Comparison of ENCODE assay signal across 12 mouse cellular contexts in the genomic region with DNA sequence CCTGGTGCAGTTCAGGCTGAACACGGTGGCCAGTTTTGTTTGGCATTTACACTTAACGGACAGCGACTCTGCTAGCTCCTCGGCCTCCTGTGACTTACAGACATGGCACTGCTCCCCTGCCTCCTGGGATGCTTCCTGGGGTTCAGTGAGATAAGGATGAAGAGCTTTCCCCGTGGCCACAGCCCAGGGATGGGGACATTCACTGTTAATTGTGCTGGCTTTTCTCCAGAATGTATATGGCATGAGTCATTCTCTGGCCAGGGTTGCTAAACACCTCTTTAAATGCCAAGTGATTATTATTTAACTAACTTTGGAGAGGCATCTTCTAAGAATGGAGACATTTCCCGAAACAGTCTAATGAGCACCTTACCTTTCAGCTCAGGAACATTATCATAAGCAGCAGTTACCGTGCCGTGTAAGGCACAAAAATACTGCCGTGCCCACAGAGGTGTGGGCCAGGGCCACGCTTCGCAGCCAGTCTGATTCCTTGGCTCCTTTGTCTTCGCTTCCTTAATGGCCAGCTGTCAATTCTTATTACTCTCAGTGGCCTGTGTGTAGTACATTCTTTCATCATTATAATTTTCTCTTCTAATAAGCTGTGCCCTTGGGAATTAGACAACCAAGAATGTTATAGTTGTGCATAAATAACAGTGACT.
DNase-seq lines count a peak whose midpoint lies in the region; ATAC-seq and TF ChIP-seq lines count a peak whose summit lies in the region.
"Had no signal": no experiment of that assay in that cellular context is flagged by ENCODE, and none has a peak within 500 bp of the region (broad histone marks: within the 10 kb centered on the region; RNA-seq: fewer than 3 reads in every experiment).

No protein-coding gene starts in this region.

- no peak for TF ChIP-seq CTCF in layer of hippocampus, adult 2 months (conservative IDR thresholded peaks at IDR 0.05)
- no peak for TF ChIP-seq CTCF in C2C12 (IDR thresholded peaks at IDR 0.05; ENCODE audit: control insufficient read depth, insufficient read depth, insufficient read length)

- no peaks in the 10 kb centered on the region for H3K79me3 ChIP-seq in C2C12 (ENCODE audit: low read depth)

- 50% methylated on average over 12 of the region's 12 CpGs for WGBS in forebrain, embryonic 12.5 days
- WGBS in forebrain, embryonic 10.5 days: 76% methylated on average over 12 of the region's 12 CpGs
- 49% methylated on average over 12 of the region's 12 CpGs for WGBS in hindbrain, embryonic 14.5 days

- H3K9ac ChIP-seq in forebrain, embryonic 12.5 days: no peak overlapping the region
- no peak overlapping the region for H3K9ac ChIP-seq in hindbrain, embryonic 14.5 days

- H3ac ChIP-seq in C2C12 (ENCODE audit: control insufficient read depth, insufficient read length, low read depth): no peak overlapping the region

- DNase-seq in forebrain, embryonic 10.5 days (ENCODE audit: extremely low spot score, low spot score): no peak
- DNase-seq in layer of hippocampus, adult 2 months (ENCODE audit: low spot score in 2 of 2): no peak
- no peak for DNase-seq in layer of hippocampus, postnatal 36 days
- no peak for DNase-seq in hindbrain, embryonic 14.5 days (ENCODE audit: low spot score)
- DNase-seq in layer of hippocampus, postnatal 25 days (ENCODE audit: extremely low spot score in 1 of 2, low spot score in 1 of 2): no peak
- DNase-seq in urinary bladder, postnatal 36 days (ENCODE audit: low spot score in 2 of 2): no peak
- DNase-seq: adrenal gland, postnatal 10 days; heart, postnatal 4 days; kidney, adult 8-10 months had no signal

- ATAC-seq in forebrain, embryonic 12.5 days (ENCODE audit: low FRiP score): peak; percentile 23; the same call in 1 of the 2 replicates
- ATAC-seq in hindbrain, embryonic 14.5 days (ENCODE audit: low FRiP score): 0 out of 2 replicates have a peak, but pooled peaks have one; percentile 24

- no peaks in the 10 kb centered on the region for H3K9me3 ChIP-seq in forebrain, embryonic 12.5 days
- no peaks in the 10 kb centered on the region for H3K9me3 ChIP-seq in forebrain, embryonic 10.5 days
- H3K9me3 ChIP-seq in hindbrain, embryonic 14.5 days (ENCODE audit: control insufficient read depth, low read length): no peaks in the 10 kb centered on the region
- H3K9me3 ChIP-seq: megakaryocyte, embryonic 14.5 days had no signal

- no peaks in the 10 kb centered on the region for H3K36me3 ChIP-seq in forebrain, embryonic 12.5 days (replicated peaks)
- no peaks in the 10 kb centered on the region for H3K36me3 ChIP-seq in forebrain, embryonic 10.5 days (replicated peaks)
- H3K36me3 ChIP-seq in C2C12 (ENCODE audit: control insufficient read depth, insufficient read depth): no peaks in the 10 kb centered on the region
- no peaks in the 10 kb centered on the region for H3K36me3 ChIP-seq in hindbrain, embryonic 14.5 days (replicated peaks; ENCODE audit: control insufficient read depth, insufficient read depth)

- H3K4me2 ChIP-seq in forebrain, embryonic 12.5 days: no peak overlapping the region
- H3K4me2 ChIP-seq in hindbrain, embryonic 14.5 days (replicated peaks): no peak overlapping the region

- H3K79me2 ChIP-seq in C2C12 (ENCODE audit: control insufficient read depth, insufficient read depth): no peaks in the 10 kb centered on the region

- peaks cover 18% of the 10 kb centered on the region; the same call in 1 of the 2 replicates for H3K4me1 ChIP-seq in forebrain, embryonic 12.5 days
- H3K4me1 ChIP-seq in forebrain, embryonic 10.5 days: peaks cover 19% of the 10 kb centered on the region
- H3K4me1 ChIP-seq in hindbrain, embryonic 14.5 days (replicated peaks; ENCODE audit: control insufficient read depth, insufficient read depth, low read length): peaks cover 9% of the 10 kb centered on the region

- 0 out of 2 replicates have a peak overlapping the region, but pooled peaks have one; percentile 25 for H3K27ac ChIP-seq in forebrain, embryonic 12.5 days
- H3K27ac ChIP-seq in forebrain, embryonic 10.5 days: no peak overlapping the region
- peak overlapping the region; percentile 79 for H3K27ac ChIP-seq in layer of hippocampus, adult 2 months
- 0 out of 2 replicates have a peak overlapping the region, but pooled peaks have one; percentile 47 for H3K27ac ChIP-seq in hindbrain, embryonic 14.5 days

- no peak overlapping the region for H3K4me3 ChIP-seq in forebrain, embryonic 12.5 days (replicated peaks)
- no peak overlapping the region for H3K4me3 ChIP-seq in forebrain, embryonic 10.5 days
- H3K4me3 ChIP-seq in layer of hippocampus, adult 2 months: no peak overlapping the region
- H3K4me3 ChIP-seq in C2C12 (ENCODE audit: insufficient read depth, poor library complexity, severe bottlenecking): no peak overlapping the region
- H3K4me3 ChIP-seq in hindbrain, embryonic 14.5 days (replicated peaks; ENCODE audit: low read length): no peak overlapping the region
- H3K4me3 ChIP-seq: megakaryocyte, embryonic 14.5 days had no signal

- H3K27me3 ChIP-seq in forebrain, embryonic 12.5 days: no peaks in the 10 kb centered on the region
- no peaks in the 10 kb centered on the region for H3K27me3 ChIP-seq in forebrain, embryonic 10.5 days (ENCODE audit: poor library complexity, severe bottlenecking)
- H3K27me3 ChIP-seq in C2C12 (ENCODE audit: control insufficient read depth, insufficient read depth, insufficient read length): no peaks in the 10 kb centered on the region
- H3K27me3 ChIP-seq in hindbrain, embryonic 14.5 days (ENCODE audit: control insufficient read depth, insufficient read depth, low read length): no peaks in the 10 kb centered on the region

TF ChIP-seq in C2C12, 6 proteins besides CTCF, POLR2A, EP300 and RAD21:
- TF ChIP-seq USF1 (IDR thresholded peaks at IDR 0.05; ENCODE audit: low read depth): no peak
- TF ChIP-seq CEBPB (IDR thresholded peaks at IDR 0.05; ENCODE audit: low read depth): peak; percentile 59
- TF ChIP-seq FOSL1 (IDR thresholded peaks at IDR 0.05; ENCODE audit: insufficient read depth, low read length, poor library complexity, severe bottlenecking): no peak
